Mouse (Mus musculus) intestine, embryonic 15.5 days (tissue): ENCODE measurements at regions not wholly inside any gene's neighbourhood (a gene's known extent, or its start where the extent isn't known, plus 50 kb on each side); places are given as distances from the start of the nearest gene placed in this dataset.
A peak's percentile ranks its signal among the peaks of the same experiment; 100 is the strongest.

Experiments used
- ATAC-seq: fragments of 200-750 bp; cut with Nextera tagmentation; 2 replicates; pipeline ENCODE4 v1.8.0; 2017; ENCODE audit warnings: moderate TSS enrichment, moderate library complexity
- H3K27ac ChIP-seq: fragments of 300-500 bp; sonication (generic); 2 replicates; pipeline ENCODE4 v1.5.1; 2015; ENCODE audit warnings: mild to moderate bottlenecking, inconsistent platforms
- H3K27me3 ChIP-seq: fragments of 300-500 bp; sonication (generic); replicated peaks from 2 replicates; pipeline ENCODE4 v1.6.1; 2015; ENCODE audit warnings: inconsistent platforms
- H3K36me3 ChIP-seq: fragments of 300-500 bp; sonication (generic); 2 replicates; pipeline ENCODE4 v1.6.1; 2015; ENCODE audit warnings: inconsistent platforms
- H3K4me1 ChIP-seq: fragments of 300-500 bp; sonication (generic); replicated peaks from 2 replicates; pipeline ENCODE4 v1.6.1; 2015; ENCODE audit warnings: inconsistent platforms
- H3K4me2 ChIP-seq: fragments of 300-500 bp; sonication (generic); replicated peaks from 2 replicates; pipeline ENCODE4 v1.6.1; 2015; ENCODE audit warnings: mild to moderate bottlenecking, inconsistent platforms
- H3K4me3 ChIP-seq: fragments of 300-500 bp; sonication (generic); replicated peaks from 2 replicates; pipeline ENCODE4 v1.5.1; 2015; ENCODE audit warnings: inconsistent platforms
- H3K9ac ChIP-seq: fragments of 300-500 bp; sonication (generic); 2 replicates; pipeline ENCODE4 v1.6.1; 2015; ENCODE audit warnings: inconsistent platforms
- H3K9me3 ChIP-seq: fragments of 300-500 bp; sonication (generic); 2 replicates; pipeline ENCODE4 v1.6.1; 2016; ENCODE audit warnings: inconsistent platforms
- WGBS: fragments of 180-500 bp; shearing (Covaris S2); methylation state at CpG from one replicate; pipeline ENCODE4 v1.1.7; 2015; 5-methylcytosine and 5-hydroxymethylcytosine counted together

DNA sequence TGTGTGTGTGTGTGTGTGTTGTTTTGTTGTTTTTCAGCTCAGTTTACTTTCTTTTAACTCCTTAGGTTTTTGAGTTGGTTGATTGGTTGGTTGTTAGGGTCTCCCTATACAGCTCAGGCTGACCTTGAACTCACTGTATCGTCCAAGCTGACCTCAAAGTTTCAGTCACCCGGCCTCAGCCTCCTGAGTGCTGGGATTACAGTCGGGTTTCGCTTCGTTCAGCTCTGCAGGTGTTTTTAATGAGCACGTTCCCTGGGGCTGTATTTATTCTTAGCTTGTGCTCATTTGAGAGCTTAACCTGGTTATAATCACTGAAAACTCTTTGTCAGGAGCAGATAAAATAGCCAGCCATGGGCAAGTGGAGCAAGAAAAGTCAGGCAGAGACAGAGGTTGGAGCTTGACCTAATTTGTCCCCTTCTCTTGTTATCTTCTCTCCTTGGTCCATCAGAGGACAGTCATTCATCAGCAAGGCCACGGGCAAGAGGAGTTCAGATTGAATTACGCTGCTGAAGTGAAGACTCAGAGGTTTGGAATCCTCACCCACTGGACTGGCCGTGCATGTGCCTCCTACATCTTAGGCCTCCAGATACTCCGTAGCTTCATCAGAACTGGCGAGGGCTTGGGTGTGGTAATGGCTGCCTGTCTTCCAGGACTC is 120.5 kb upstream of the Jarid2 start:
- Histone ChIP-seq H3K36me3 (no peaks in the 10 kb centered on the region), H3K27ac (no peak overlapping the region), H3K27me3 (no peaks in the 10 kb centered on the region), H3K4me2 (no peak overlapping the region), H3K9ac (no peak overlapping the region), H3K9me3 (no peaks in the 10 kb centered on the region), H3K4me3 (no peak overlapping the region), H3K4me1 (no peaks in the 10 kb centered on the region)
- no peak for ATAC-seq
- WGBS = 66% methylated on average over 11 of the region's 11 CpGs

DNA sequence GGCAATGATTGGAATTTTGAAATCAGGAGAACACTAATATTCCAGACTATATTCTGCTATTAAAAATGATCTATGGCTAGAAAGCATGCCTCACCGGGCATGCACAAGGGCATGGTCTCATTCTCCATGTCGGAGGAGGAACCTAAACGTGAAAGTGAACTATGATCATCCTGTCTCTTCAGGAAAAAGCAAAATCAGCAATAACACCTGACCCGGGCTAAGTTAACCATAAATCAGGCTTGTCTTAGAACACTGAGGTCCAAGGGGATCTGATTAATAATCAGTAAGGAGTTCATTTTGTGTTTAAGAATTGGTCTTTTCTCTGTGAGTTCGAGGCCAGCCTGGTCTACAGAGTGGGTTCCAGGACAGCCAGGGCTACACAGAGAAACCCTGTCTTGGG is 119.7 kb upstream of the Jarid2 start:
- H3K9me3 ChIP-seq = no peaks in the 10 kb centered on the region
- H3K27ac ChIP-seq = no peak overlapping the region
- H3K36me3 ChIP-seq = no peaks in the 10 kb centered on the region
- no peaks in the 10 kb centered on the region for H3K27me3 ChIP-seq
- ATAC-seq = no peak
- no peak overlapping the region for H3K9ac ChIP-seq
- no peak overlapping the region for H3K4me3 ChIP-seq
- H3K4me1 ChIP-seq = no peaks in the 10 kb centered on the region
- H3K4me2 ChIP-seq = no peak overlapping the region
- WGBS = 79% methylated on average over 5 of the region's 5 CpGs

- WGBS = 56% methylated on average over 8 of the region's 8 CpGs
- Histone ChIP-seq H3K36me3 (no peaks in the 10 kb centered on the region), H3K9me3 (no peaks in the 10 kb centered on the region), H3K4me1 (no peaks in the 10 kb centered on the region), H3K4me2 (no peak overlapping the region), H3K4me3 (no peak overlapping the region), H3K27ac (no peak overlapping the region), H3K27me3 (no peaks in the 10 kb centered on the region), H3K9ac (no peak overlapping the region)
- no peak for ATAC-seq
These were observed 113.6 kb upstream of the Jarid2 start for GRCm38 (mm10) chr13:44615696-44616095.

- peak; percentile 50 for ATAC-seq
- Histone ChIP-seq H3K27ac (no peak overlapping the region), H3K4me2 (no peak overlapping the region), H3K9me3 (no peaks in the 10 kb centered on the region), H3K4me3 (no peak overlapping the region), H3K36me3 (no peaks in the 10 kb centered on the region), H3K4me1 (no peaks in the 10 kb centered on the region), H3K9ac (no peak overlapping the region), H3K27me3 (no peaks in the 10 kb centered on the region)
- 21% methylated on average over 3 of the region's 3 CpGs for WGBS
These were observed 110.9 kb upstream of the Jarid2 start for GRCm38 (mm10) chr13:44618368-44618767.

DNA sequence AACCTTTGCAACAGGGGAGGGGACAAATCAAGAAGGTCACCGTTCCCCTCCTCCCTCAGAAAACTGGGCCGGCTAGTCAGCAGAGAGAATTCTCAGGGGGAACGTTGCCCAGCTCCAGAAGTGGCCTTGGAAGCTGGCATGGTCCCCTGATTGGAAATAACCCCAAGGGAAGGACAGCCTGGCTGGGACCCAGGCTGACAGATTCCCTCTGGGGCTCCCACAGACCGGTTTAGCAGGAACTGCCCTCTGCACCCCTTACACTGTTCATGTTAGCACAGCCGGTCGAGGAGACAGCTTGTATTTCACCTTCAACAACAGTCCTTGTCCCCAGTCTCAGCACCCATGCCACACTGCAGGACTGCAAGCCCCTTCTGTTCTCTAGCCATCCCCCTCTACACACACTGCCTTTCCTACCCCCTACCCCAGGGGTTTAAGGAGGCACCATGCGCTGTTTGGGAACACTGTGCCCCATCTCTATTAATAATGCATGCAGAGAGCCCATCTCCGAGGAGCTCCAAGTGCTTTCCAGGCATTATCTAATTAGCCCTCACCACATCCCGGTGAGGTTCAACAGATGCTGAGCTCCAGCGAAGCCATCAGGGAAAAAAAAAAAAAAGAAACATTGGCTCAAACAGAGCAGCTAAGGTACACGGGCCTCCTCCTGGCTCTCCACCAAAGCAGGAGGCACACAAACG is 106.5 kb upstream of the Jarid2 start:
- no peak overlapping the region for H3K27ac ChIP-seq
- no peak overlapping the region for H3K9ac ChIP-seq
- no peak overlapping the region for H3K4me3 ChIP-seq
- H3K36me3 ChIP-seq = no peaks in the 10 kb centered on the region
- ATAC-seq = peak; percentile 65
- H3K4me2 ChIP-seq = no peak overlapping the region
- H3K27me3 ChIP-seq = no peaks in the 10 kb centered on the region
- 40% methylated on average over 12 of the region's 12 CpGs for WGBS
- H3K4me1 ChIP-seq = peaks cover 10% of the 10 kb centered on the region; the same call in 1 of the 2 replicates
- no peaks in the 10 kb centered on the region for H3K9me3 ChIP-seq

GRCm38 (mm10) chr13:44624716-44625115 is 104.6 kb upstream of the Jarid2 start:
- no peak for ATAC-seq
- H3K4me1 ChIP-seq = peaks cover 10% of the 10 kb centered on the region; the same call in 1 of the 2 replicates

GRCm38 (mm10) chr13:44625792-44626191 is 103.5 kb upstream of the Jarid2 start:
- Histone ChIP-seq H3K36me3 (no peaks in the 10 kb centered on the region), H3K9me3 (no peaks in the 10 kb centered on the region), H3K4me2 (no peak overlapping the region), H3K27ac (no peak overlapping the region), H3K27me3 (no peaks in the 10 kb centered on the region), H3K4me1 (peaks cover 10% of the 10 kb centered on the region; the same call in 1 of the 2 replicates), H3K4me3 (no peak overlapping the region), H3K9ac (no peak overlapping the region)
- 58% methylated on average over 7 of the region's 7 CpGs for WGBS
- ATAC-seq = no peak

More at GRCm38 (mm10) chr13:44624716-44625115, 104.6 kb upstream of the Jarid2 start:
- no peak overlapping the region for H3K9ac ChIP-seq
- H3K4me3 ChIP-seq = no peak overlapping the region
- 69% methylated on average over 13 of the region's 13 CpGs for WGBS
- H3K27ac ChIP-seq = no peak overlapping the region
- no peaks in the 10 kb centered on the region for H3K27me3 ChIP-seq
- no peaks in the 10 kb centered on the region for H3K9me3 ChIP-seq
- no peak overlapping the region for H3K4me2 ChIP-seq
- no peaks in the 10 kb centered on the region for H3K36me3 ChIP-seq

DNA sequence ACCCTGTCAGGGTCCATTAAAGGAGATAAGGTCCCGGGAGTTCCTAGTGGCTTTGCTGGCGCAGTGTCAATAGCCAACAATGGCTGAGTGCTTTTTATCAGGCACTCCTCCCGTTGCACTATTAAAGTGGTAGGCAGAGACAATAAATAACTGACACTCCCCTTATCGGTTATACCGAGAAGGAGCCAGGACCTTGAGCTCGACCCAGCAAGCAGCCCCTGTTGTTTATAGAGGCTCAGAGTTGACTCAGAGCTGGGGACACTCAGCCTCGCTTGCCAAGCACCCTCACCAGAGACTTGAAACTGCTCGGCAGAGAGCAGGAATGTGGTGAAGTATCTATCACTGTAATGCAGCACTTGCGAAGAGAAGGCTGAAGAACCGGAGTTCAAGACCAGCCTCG is 102.5 kb upstream of the Jarid2 start:
- peak; percentile 64 for ATAC-seq
- Histone ChIP-seq H3K9me3 (no peaks in the 10 kb centered on the region), H3K9ac (no peak overlapping the region), H3K4me1 (peaks cover 10% of the 10 kb centered on the region; the same call in 1 of the 2 replicates), H3K4me3 (no peak overlapping the region), H3K36me3 (no peaks in the 10 kb centered on the region), H3K4me2 (peak overlapping the region; percentile 1; the same call in 1 of the 2 replicates), H3K27me3 (no peaks in the 10 kb centered on the region), H3K27ac (no peak overlapping the region)
- WGBS = 32% methylated on average over 11 of the region's 11 CpGs

DNA sequence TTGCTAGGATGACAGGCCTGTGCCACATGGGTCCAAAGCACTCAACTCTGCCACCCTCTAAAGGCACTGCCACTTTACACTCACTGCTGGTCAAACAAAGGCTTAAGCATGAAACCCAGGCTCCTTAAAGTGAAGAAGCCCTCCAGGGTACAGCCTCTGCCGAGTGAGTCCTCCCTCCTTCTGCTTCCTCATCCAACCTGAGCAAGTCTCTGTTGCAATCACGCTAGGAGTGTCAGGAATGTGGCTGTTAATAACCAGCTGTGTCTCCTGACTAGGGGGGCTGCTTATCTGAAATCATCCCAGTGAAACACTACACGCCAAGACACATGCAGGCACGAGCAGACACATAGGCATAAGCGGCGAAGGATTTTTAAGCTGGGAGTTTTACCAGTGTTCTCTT is 99.2 kb upstream of the Jarid2 start:
- peak; percentile 32; the same call in 1 of the 2 replicates for ATAC-seq
- H3K9ac ChIP-seq = no peak overlapping the region

GRCm38 (mm10) chr13:44634616-44635015 is 94.7 kb upstream of the Jarid2 start:
- Histone ChIP-seq H3K4me3 (no peak overlapping the region), H3K9me3 (no peaks in the 10 kb centered on the region), H3K9ac (no peak overlapping the region), H3K4me1 (peaks cover 13% of the 10 kb centered on the region), H3K27me3 (no peaks in the 10 kb centered on the region), H3K36me3 (no peaks in the 10 kb centered on the region), H3K4me2 (peak overlapping the region; percentile 13; the same call in 1 of the 2 replicates), H3K27ac (no peak overlapping the region)
- no peak for ATAC-seq
- WGBS = 28% methylated on average over 11 of the region's 11 CpGs

More for the DNA sequence above, 99.2 kb upstream of the Jarid2 start:
- H3K27me3 ChIP-seq = no peaks in the 10 kb centered on the region
- no peaks in the 10 kb centered on the region for H3K36me3 ChIP-seq
- H3K4me3 ChIP-seq = no peak overlapping the region
- no peaks in the 10 kb centered on the region for H3K9me3 ChIP-seq
- no peak overlapping the region for H3K4me2 ChIP-seq
- H3K27ac ChIP-seq = no peak overlapping the region
- peaks cover 12% of the 10 kb centered on the region for H3K4me1 ChIP-seq
- WGBS = 38% methylated on average over 6 of the region's 6 CpGs

DNA sequence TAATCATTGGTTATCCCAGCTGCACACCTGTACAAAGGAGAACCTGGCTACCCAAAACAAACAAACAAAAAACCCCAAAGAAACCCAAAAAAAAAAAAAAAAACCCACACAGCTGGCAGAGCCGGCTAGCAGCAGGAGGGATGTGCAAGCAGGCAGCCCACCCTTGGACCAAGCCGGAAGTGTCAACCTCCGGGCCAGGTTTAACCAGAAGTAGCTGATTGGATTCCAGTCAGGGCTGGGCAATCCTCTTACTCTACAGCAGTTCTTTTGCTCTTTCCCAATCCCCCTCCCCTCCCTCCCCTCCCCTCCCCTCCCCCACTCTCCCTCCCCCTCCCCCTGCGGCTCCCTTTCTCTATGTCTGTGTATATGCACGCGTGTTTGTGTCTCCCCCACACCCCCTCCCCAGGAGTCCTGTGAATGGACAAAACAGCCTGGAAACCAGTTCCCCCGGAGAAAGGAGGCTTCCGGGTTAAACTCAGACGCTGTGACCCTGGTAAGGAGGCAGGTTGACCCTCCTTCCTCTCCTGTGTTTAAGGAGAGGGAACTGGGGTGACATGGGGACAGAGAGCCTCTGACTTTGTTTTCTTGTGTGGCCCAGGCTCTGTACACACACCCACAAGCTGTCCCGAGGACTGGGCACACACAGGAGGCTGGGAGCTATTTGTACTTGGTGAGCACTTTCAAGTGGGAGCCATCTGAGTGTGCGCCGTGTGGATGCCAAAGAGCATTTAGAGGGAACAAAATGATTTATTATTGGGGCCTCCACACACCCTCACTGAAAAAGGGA is 93.9 kb upstream of the Jarid2 start:
- ATAC-seq = peak; percentile 58
- peaks cover 13% of the 10 kb centered on the region for H3K4me1 ChIP-seq
- WGBS = 11% methylated on average over 11 of the region's 12 CpGs
- H3K27ac ChIP-seq = no peak overlapping the region
- H3K9me3 ChIP-seq = no peaks in the 10 kb centered on the region
- no peaks in the 10 kb centered on the region for H3K27me3 ChIP-seq
- no peaks in the 10 kb centered on the region for H3K36me3 ChIP-seq
- no peak overlapping the region for H3K4me3 ChIP-seq
- H3K4me2 ChIP-seq = peak overlapping the region; percentile 13
- H3K9ac ChIP-seq = no peak overlapping the region

DNA sequence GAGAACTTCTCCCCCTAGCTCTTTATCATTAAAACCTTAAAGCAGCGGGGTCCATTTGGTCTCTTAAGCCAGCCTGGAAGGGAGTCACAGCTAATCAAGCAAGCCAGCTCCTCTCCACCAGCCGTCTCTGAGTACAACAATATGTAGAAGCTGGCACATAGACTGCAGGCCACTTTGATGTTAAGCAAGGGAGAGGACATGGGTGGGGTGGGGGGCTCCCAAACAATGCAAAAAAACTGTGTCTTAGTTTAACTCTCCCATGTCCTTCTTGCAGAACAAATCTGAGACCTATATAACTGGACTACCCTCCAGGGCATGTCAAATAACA is 93.3 kb upstream of the Jarid2 start:
- ATAC-seq = no peak
- H3K9ac ChIP-seq = no peak overlapping the region
- H3K4me3 ChIP-seq = no peak overlapping the region
- H3K4me2 ChIP-seq = peak overlapping the region; percentile 13; the same call in 1 of the 2 replicates
- H3K4me1 ChIP-seq = peaks cover 13% of the 10 kb centered on the region
- H3K9me3 ChIP-seq = no peaks in the 10 kb centered on the region
- 39% methylated on average over 2 of the region's 2 CpGs for WGBS
- H3K27ac ChIP-seq = no peak overlapping the region
- H3K36me3 ChIP-seq = no peaks in the 10 kb centered on the region
- H3K27me3 ChIP-seq = no peaks in the 10 kb centered on the region
